Mouse (Mus musculus): ENCODE measurements around the gene Utp3. TPM values are rescaled to one million over a fixed set of nuclear protein-coding genes. Genes with fewer than 3 reads are reported as not detected.
"Not testable (repeated sequence)": the region's sequence is repeated elsewhere in the genome, so short reads cannot be mapped to it uniquely, and the experiment has no call there.

The Utp3 gene
- 10 to 100 TPM; 29.4 to 29.8 TPM for total RNA-seq (2021)
- long read RNA-seq, experiment 1, transcript Utp3-201 (1 exons, 1,629 nt) = major isoform, 46 of 46 reads
- long read RNA-seq, experiment 1, partial matches to known transcripts = 0 of 46 reads
- long read RNA-seq, experiment 1, other reads (novel, unspliced or antisense) = 0 of 46 reads
- long read RNA-seq, experiment 2, transcript Utp3-201 (1 exons, 1,629 nt) = major isoform, 32 of 32 reads
- long read RNA-seq, experiment 2, partial matches to known transcripts = 0 of 32 reads
- long read RNA-seq, experiment 2, other reads (novel, unspliced or antisense) = 0 of 32 reads

DNA sequence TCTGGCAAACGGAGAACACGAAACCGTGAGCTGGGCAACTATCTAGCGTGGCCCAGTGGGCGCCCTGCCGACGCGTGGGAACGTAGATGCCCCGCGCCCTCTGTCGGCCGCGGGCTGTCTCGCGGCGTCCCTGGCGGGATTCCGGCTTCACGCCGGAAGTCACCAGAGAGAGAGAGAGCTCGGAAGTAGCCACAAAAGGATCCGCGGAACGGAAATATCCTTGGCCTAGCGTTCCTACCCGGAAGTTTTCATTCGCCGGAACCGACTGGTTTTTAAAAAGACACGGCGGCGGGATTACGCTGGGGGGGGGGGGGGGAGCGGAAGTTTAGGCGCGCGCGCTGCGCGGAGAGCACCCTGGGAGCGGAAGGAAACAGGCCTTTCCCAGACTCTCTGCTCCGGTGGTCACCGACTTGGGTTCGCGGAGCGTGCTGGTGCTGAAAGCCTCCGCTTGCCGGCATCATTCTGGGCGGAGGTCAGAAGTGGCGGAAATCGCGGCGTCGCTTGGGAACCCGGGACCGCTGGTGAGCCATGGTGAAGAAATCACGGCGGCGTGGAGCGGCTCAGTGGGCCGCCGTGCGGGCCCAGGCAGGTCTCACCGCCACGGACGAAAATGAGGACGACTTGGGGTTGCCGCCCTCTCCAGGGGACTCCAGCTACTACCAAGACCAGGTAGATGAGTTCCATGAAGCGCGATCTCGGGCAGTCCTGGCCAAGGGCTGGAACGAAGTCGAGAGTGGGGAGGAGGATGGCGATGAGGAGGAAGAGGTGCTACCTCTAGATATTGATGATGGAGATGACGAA, at the start of gene Utp3:
Gene Utp3, plus strand, starts transcription at position 377 of the 801 bp plus-strand sequence.
- DNase-seq (ENCODE audit: low spot score in 2 of 2) = peak; percentile 93 to 96

DNA sequence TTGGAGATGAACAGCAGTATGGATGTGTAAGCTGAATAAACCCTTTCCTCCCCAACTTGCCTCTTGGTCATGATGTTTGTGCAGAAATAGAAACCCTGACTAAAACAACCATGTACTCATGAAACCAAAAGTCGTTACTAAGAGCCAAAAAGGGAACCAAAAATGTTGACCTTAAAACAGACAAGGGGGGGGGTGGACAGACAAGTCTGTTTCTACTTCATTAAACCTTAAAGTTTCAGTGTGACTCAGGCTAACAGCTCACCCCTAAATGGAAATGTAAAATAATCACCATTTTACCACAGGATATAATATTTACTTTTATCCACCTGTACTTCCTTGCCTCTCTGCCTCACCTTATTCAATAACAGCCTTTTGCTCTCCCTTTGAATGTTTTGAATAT, 45.7 kb upstream of the Utp3 start:
- no peak for DNase-seq (ENCODE audit: low spot score in 2 of 2)

DNA sequence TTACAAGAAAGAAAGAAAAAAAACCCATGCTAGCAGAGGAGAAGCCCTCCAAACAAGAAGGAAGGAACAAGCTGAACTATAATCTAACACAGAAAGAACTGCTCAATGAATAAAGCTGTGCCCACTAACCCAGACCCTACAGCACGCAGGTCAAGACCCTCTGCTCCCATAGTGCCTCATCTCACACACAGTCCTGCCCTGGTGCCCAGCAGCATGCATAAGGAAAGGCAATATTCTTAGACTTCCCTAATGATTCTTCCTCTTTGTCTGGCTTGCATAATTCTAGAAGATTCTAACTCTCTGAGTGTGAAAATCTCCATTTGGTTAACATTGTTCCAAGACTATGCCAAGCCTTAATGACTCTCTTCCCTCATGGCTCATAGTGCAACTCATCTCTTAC, 45.3 kb upstream of the Utp3 start:
- no peak for DNase-seq (ENCODE audit: low spot score in 2 of 2)

DNA sequence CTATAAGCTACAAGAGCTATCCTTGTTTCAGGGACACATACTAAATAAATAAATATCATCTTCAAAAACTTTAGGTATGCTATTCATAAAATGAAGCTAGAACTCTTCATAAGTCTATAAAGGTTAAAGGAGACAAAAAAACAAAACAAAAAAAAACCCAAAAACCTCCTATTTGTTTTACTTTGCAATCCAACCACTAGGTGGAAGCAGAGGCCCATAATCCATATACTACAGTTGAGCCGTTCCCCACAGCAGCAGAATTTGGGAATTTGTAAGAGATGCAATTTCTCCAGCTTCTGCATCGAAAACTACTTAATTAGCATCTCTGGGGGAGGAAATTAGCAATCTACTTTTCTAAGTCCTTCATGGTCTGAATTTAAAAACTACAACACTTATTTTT, 35.0 kb upstream of the Utp3 start:
- peak; percentile 9 to 33 for DNase-seq (ENCODE audit: low spot score in 2 of 2)

DNA sequence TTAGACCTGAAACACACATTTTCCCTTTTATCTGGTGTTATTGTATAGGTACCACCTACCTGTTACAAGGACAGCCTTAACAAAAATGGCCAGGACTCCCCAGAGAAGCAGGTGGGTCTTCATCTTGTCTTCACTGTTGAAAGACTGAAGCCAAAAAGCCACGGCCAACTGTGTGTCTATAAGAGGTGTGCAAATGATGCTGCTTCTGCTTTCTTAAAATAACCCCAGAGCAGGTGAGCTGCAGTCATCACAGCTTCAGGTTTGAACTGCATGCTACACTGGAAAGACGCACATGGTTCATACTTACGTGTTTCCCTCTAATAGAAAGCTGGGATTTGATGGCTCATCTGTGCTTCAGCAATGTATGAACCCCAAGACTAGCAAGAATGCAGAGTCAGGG, 26.6 kb upstream of the Utp3 start, which contains the start of gene Jchain:
Gene Jchain, minus strand, starts transcription at position 235 of the 400 bp plus-strand sequence.
- no peak for DNase-seq (ENCODE audit: low spot score in 2 of 2)

DNA sequence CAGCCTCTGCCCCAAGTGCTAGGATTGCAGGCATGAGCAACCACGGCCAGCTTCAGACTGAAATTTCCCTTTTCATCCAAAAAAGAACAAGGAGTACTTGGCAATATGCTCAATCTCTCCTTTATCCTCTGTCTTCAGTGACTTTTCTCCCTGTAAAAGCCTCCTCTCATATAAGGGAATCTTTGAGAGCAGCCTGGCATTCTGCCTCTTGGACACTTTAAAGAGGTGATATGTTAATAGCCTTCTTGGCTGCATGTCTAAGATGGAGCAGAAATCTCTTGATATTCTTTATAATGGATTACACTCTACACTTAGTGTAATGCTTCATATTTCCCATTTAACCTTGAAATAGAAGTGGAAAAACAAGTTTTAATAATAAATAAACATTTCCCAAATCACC, 23.4 kb upstream of the Utp3 start:
- no peak for DNase-seq (ENCODE audit: low spot score in 2 of 2)

DNA sequence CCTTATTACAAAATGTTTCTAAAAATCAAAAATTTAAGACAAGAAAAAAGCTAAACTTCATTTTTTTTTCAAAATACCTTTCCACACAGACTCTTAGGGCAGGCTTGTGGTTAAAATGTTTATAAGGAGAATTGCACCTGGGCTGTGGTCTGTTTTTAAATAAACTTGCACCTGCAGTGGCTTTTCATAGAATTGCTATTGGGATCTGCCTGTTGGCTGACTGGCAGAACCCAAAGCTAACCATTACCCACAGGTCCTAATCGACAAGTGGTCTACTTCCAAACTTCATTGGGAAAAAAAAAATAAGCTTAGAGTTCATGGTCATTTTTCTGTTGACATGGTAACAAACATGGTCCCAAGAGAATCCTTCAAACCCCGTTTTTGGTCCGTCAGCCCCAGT, 19.6 kb upstream of the Utp3 start:
- no peak for DNase-seq (ENCODE audit: low spot score in 2 of 2)

DNA sequence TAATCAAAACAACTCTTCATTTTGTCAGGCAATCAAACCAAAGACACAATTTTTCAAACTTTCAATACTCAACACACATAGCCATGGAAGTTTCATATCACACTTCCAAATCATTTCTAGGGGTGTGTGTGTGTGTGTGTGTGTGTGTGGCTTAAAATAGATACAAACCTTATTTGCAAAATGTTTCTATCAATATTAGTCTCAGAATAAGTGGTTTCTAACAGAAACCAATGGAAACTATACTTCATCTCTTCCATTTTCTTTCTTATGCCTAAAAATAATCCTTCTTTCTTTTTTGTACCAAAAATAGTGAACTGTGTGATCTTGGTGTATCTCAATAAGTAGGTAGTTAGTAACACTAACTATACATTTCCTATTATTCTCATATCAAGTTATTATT, 13.4 kb upstream of the Utp3 start:
- DNase-seq (ENCODE audit: low spot score in 2 of 2) = no peak

DNA sequence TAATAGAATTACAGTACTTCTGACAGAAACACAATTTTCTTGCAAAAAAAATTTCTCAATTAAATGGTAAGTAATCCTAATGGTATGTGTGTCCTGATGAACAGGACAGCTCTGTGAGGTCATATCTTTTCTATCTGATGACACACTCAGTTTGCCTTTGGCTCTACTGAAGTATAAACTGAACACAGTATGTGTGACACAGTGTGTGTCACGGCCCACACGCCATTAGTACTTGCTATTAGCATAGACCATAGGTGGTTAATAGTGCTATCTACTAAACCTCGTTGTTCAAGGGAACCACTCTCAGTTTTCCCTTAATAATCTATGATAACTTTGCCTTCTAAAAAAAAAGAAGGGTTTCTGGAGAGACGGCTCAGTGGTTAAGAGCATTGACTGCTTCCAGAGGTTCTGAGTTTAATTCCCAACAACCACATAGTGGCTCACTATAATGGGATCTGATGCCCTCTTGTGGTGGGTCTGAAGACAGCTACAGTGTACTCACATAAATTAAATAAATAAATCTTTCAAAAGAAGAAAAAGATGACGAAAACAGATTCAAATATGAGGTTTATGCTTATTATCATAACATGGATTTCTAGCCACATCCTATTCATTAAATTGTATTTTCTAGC, 11.5 kb upstream of the Utp3 start:
- DNase-seq (ENCODE audit: low spot score in 2 of 2) = peak; percentile 33 to 66

DNA sequence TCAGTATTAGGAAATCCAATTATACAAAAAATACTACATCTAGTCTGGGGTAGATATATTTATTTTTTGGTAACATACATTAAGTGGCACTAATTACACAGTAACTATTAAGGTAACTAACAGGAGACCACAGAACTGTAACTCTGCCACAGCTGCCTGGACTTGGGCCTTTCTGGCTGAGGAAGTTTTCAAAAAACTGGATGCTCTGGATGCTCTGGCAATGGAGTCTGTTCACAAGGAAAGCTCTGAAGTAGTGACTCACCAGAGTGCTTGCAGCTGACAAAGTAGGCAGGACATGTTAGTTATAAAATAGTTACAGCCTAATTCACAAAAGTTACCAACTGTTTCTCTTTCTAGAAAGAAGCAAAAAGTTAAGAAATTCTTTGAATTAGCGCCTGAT, 9.9 kb upstream of the Utp3 start:
- not testable (repeated sequence) for DNase-seq (ENCODE audit: low spot score in 2 of 2)

DNA sequence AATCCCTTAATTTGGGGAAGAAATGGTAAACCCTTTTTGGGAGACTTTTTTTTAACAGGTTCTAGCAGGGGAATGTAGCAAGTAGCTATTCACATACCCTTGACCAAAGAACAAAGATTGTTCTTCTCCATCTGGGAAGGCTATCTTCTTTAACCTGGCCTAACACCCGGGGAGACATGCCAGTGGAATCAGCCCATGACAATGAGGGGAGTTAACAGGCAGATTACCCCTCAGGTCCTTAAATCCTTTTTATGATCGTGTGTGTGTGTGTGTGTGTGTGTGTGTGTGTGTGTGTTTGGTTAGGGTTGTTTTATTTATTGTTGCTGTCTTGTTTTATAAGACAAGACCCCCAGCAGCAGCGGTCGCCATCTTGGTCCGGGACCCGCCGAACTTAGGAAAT, 8.7 kb upstream of the Utp3 start:
- no peak for DNase-seq (ENCODE audit: low spot score in 2 of 2)

DNA sequence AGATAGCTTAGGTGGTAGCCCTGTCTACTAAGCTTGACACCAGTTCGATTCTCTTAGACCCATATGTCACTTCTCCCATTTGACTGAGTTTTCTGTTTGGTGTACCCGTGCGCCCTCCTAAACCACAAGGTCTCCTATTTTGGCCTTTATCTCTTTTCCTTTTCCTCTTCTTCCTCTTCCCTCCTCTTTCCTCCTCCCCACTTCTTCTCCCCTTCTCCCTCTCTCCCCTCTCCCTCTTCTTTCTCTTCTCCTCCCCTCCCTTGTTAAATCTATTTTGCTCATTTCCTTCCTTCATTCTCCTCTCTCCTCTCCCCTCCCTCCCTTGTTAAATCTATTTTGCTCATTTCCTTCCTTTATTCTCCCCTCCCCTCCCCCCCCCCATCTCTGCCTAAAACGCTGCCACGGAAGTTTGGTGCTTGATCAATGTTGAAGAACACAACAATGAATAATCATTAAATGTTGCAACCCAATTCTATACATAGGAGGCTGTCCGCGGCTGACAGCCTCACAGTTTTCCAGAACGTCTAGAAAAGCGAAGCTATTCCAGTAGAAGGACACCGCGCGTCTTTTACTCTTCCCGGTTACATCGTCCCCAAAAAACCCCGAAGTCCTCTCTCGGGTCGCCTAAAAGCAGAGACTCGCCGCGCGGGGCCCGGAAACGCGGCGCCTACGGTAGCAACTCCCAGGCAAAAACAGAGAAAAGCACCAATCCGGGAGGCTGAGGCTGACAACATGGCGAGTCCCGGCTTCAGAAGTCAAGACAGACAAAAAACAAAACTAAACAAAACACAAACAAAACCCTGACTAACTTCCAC, 784 bp upstream of the Utp3 start:
- no peak for DNase-seq (ENCODE audit: low spot score in 2 of 2)

DNA sequence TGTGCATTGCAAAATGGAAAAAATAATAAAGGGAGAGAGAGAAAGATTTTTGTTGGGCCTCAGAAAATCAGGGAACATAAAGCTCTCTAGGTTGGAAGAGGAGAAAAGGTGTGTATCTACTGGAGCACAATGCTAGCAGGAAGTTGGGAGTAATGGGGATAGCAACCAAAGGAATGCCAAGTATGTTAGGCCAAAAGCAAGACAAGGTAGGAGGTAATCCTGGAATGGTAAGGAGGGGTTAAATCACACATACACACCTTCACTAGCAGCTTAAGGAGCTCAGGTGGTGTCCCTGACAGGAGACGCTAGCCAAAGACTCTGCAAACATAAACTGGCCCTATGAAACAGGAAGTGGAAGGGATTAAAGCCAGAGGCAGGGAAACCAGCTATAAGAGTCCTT, 4.7 kb downstream of the Utp3 start:
- DNase-seq (ENCODE audit: low spot score in 2 of 2) = no peak

DNA sequence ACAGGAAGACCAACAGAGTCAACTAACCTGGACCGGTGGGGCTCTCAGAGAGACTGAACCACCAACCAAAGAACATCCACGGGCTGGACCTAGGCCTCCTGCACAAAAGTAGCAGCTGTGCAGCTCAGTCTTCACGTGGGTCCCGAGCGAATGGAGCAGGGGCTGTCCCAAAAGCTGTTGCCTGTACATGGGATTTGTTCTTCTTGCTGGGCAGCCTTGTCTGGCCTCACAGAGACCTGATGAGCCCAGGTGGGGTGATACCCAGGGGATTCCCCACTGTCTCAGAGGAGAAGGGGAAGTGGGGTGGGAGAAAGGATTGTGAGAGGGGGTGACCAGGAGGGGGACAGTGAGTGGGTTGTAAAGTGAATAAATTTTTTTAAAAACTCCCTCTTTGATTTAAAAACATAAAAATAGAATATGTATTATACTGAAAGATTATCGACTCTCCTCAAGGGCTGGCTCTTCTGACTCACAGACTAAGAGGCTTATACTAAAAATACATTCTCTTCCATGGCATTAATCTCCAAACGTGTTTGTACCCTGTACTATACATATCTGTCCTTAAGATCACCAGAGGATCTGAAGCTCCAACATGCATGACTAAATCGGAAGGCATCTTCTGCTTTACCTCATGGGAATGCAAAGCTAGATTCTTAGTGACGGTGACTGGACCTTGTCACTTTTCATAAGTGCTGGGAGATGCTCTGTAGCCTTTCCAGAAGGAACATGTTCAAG, 7.0 kb downstream of the Utp3 start:
- DNase-seq (ENCODE audit: low spot score in 2 of 2) = no peak

DNA sequence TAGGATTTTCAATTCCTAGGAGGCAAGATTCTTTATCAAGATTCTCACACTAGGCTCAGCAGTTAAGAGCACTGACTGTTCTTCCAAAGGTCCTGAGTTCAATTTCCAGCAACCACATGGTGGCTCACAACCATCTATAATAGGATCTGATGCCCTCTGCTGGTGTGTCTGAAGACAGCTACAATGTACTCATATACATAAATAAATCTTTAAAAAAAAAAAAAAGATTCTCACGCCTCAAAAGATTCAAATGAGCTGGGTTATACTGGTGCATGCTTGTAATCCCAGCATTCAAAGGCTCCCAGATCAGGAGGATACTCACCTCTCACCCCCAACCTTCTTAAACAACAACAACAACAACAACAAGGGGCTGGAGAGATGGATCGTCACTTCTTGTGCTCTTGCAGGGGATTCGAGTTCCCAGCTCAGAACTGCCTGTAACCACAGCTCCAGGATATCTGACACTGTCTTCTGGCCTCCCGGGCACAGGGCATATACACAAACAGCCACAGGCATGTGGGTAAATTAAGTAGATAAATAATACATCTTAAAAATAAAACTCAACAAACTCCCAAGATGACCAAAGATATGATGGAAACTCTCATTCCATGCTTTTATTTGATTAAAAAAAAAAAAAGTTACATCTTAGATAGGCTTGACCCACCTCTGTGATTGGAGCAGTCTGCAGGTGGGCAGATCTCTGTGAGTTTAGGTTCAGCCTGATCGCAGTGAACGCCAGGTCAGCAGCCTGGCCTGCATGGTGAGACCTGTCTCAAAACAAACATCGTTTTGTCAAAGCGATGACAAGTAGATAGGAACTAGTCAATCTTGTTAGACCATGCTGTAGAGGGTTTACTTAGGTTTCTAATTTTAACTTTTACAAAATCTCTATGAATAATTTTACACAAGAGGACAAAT, 8.9 kb downstream of the Utp3 start:
- no peak for DNase-seq (ENCODE audit: low spot score in 2 of 2)

DNA sequence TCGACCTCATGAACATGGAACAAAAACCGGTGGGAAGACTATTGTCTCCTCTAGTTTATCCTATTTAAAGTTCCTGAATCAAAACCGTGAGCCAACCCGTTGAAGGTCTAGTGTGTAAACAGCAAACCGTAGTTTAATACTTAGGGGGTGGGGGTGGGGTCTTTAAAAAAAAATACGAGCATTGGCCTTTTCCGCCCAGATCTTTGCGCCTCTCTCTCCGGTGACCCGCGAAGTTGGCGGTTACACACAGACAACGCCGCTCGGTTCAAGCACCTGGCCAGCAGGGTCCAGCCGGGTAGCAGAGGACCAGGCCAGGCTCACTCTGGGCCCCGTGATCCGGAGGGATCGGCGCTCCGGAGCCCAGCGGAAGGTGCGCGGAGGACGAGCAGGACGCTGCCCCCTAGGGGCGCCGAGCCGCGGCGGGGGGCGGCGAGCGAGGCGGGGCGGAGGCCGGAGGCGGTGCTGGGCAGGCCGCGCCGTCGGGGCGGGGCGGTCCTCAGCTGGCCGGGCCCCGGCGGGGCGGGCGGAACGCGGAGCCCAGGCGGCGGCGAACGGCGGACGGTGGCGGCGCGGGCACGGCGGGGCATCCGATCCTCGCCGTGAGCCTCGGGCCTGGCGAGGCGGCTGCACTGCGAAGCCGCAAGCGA, 10.4 kb downstream of the Utp3 start, which contains the start of gene Rufy3:
Gene Rufy3, plus strand, starts transcription at position 540 of the 647 bp plus-strand sequence.
- DNase-seq (ENCODE audit: low spot score in 2 of 2) = peak; percentile 57 to 77

DNA sequence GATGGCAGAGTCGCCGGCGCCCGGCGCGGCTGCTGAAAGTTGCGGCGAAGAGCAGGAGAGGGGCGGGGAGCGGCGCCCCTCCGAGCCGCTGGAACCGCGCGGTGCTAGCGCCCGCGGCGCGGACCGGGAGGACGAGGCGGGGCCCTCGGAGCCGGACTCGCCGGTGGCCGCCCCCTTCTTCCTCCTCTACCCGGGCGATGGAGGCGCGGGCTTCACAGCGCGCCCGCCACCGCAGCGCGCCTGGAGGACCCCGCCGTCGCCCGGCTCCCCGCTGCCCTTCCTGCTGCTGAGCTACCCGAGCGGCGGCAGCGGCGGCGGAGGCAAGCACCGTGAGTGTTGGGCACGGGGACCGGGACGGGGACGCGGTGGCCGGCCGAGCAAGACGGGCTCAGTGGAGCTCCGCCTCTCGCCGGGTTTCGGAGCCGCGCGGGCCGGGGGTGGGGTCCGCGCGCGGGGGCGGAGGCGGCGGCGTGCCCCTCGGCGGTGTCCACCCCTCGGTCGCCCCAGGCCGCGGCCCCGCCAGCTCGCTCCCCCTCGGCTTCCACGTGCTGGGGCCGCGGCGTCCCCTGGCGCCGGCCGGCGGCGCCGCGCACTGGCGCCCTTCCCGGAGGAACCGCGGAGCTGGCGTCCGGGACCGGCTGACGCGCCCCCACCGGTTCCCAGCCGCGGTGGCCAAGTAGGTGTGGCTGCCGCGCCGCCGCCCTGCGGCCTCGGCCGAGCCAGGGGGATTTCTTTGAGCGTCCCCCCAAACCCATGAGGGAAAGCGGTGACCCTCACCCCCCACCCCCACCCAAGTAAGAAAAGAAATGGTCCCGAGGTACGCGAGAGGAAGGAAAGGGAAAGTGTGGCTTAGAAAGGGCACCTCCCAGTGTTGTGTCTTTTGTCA, 11.1 kb downstream of the Utp3 start:
- peak; percentile 58 to 64 for DNase-seq (ENCODE audit: low spot score in 2 of 2)

Measured in left cerebral cortex, adult 18-20 months (tissue).